Mouse (Mus musculus): ENCODE measurements at regions not wholly inside any gene's neighbourhood (a gene's known extent, or its start where the extent isn't known, plus 50 kb on each side); places are given as distances from the start of the nearest gene placed in this dataset.
"Not testable (repeated sequence)": the region's sequence is repeated elsewhere in the genome, so short reads cannot be mapped to it uniquely, and the experiment has no call there.

- in situ Hi-C loops (cut with MboI, MseI): no loop called here
These were observed 137.4 kb downstream of the Nuak1 start for GRCm38 (mm10) chr10:84302821-84303520.

- in situ Hi-C loops (cut with MboI, MseI): not testable (repeated sequence)
These were observed 131.7 kb downstream of the Nuak1 start for GRCm38 (mm10) chr10:84308746-84309145.

- in situ Hi-C loops (cut with MboI, MseI): no loop called here
These were observed 129.7 kb downstream of the Nuak1 start for GRCm38 (mm10) chr10:84310653-84311052.

GRCm38 (mm10) chr10:84312656-84313055 is 127.7 kb downstream of the Nuak1 start:
- in situ Hi-C loops (cut with MboI, MseI): no loop called here

GRCm38 (mm10) chr10:84316857-84317256 is 123.5 kb downstream of the Nuak1 start:
- in situ Hi-C loops (cut with MboI, MseI): no loop called here

GRCm38 (mm10) chr10:84317960-84318359 is 122.4 kb downstream of the Nuak1 start:
- in situ Hi-C loops (cut with MboI, MseI): no loop called here

All from T-helper 17 cell (primary cell).